Mouse (Mus musculus) liver, embryonic 16.5 days (tissue): Measurements from ENCODE around the gene Mdn1. TPM values are rescaled to one million over a fixed set of nuclear protein-coding genes. Genes with fewer than 3 reads are reported as not detected.

Experiments used
- ATAC-seq: fragments of 200-750 bp; cut with Nextera tagmentation; 2 replicates; pipeline ENCODE4 v1.8.0; 2017; ENCODE audit warnings: low read depth, mild to moderate bottlenecking, moderate number of reproducible peaks, moderate library complexity
- H3K27ac ChIP-seq: fragments of 300-500 bp; sonication (generic); 2 replicates; pipeline ENCODE4 v1.5.1; 2014; ENCODE audit warnings: mild to moderate bottlenecking, low read length
- H3K27me3 ChIP-seq: fragments of 300-500 bp; sonication (generic); 2 replicates; pipeline ENCODE4 v1.6.1; 2014; ENCODE audit warnings: low read depth, low read length, mixed read lengths; ENCODE audit not compliant: control insufficient read depth, insufficient read depth
- H3K36me3 ChIP-seq: fragments of 300-500 bp; sonication (generic); 2 replicates; pipeline ENCODE4 v1.6.1; 2014; ENCODE audit warnings: mild to moderate bottlenecking; ENCODE audit not compliant: control insufficient read depth, insufficient read depth
- H3K4me1 ChIP-seq: fragments of 300-500 bp; sonication (generic); 2 replicates; pipeline ENCODE4 v1.6.1; 2014; ENCODE audit warnings: low read depth, low read length, mixed read lengths; ENCODE audit not compliant: control insufficient read depth
- H3K4me2 ChIP-seq: fragments of 300-500 bp; sonication (generic); 2 replicates; pipeline ENCODE4 v1.6.1; 2014; ENCODE audit warnings: low read depth, low read length, mixed read lengths
- H3K4me3 ChIP-seq: fragments of 300-500 bp; sonication (generic); 2 replicates; pipeline ENCODE4 v1.5.1; 2014; ENCODE audit warnings: low read depth, mild to moderate bottlenecking, low read length
- H3K9ac ChIP-seq: fragments of 300-500 bp; sonication (generic); 2 replicates; pipeline ENCODE4 v1.6.1; 2014; ENCODE audit warnings: low read depth, low read length
- H3K9me3 ChIP-seq: fragments of 300-500 bp; sonication (generic); replicated peaks from 2 replicates; pipeline ENCODE4 v1.6.1; 2016; ENCODE audit warnings: low read length; ENCODE audit not compliant: control insufficient read depth
- WGBS: fragments of 180-500 bp; shearing (Covaris S2); extraction: QIAGEN DNeasy Blood & Tissue Kit; methylation state at CpG from one replicate; pipeline ENCODE4 v1.1.7; 2014; ENCODE audit not compliant: insufficient replicate concordance; 5-methylcytosine and 5-hydroxymethylcytosine counted together
- polyA plus RNA-seq: library from polyadenylated mRNA; unstranded; fragments of >200 nt; fragmentation: Nextera tagmentation; extraction: Ambion mirVana; gene quantifications from 2 replicates; pipeline ENCODE4 v1.2.1, GENCODE M21; 2015

The Mdn1 gene
- polyA plus RNA-seq, 1 experiment from 2014 or later = 3.1 TPM

- H3K4me1 ChIP-seq = no peaks in the 10 kb centered on the region
- no peak overlapping the region for H3K4me3 ChIP-seq
- H3K9me3 ChIP-seq = no peaks in the 10 kb centered on the region
- ATAC-seq = no peak
- no peak overlapping the region for H3K27ac ChIP-seq
- H3K9ac ChIP-seq = no peak overlapping the region
- H3K27me3 ChIP-seq = no peaks in the 10 kb centered on the region
- H3K36me3 ChIP-seq = peaks cover 6% of the 10 kb centered on the region
- H3K4me2 ChIP-seq = no peak overlapping the region
- 58% methylated on average over 2 of the region's 2 CpGs for WGBS
Observed at GRCm38 (mm10) chr4:32757430-32757829, 100.5 kb downstream of the Mdn1 start.

GRCm38 (mm10) chr4:32767471-32767870 lies 110.6 kb downstream of the Mdn1 start:
- Histone ChIP-seq H3K27me3 (no peaks in the 10 kb centered on the region), H3K4me3 (no peak overlapping the region), H3K4me2 (no peak overlapping the region), H3K4me1 (no peaks in the 10 kb centered on the region), H3K9me3 (no peaks in the 10 kb centered on the region), H3K9ac (no peak overlapping the region), H3K36me3 (peaks cover 12% of the 10 kb centered on the region), H3K27ac (no peak overlapping the region)
- ATAC-seq = no peak
- WGBS = 84% methylated on average over 7 of the region's 7 CpGs

GRCm38 (mm10) chr4:32768046-32768445 lies 111.1 kb downstream of the Mdn1 start:
- Histone ChIP-seq H3K4me1 (no peaks in the 10 kb centered on the region), H3K36me3 (peaks cover 12% of the 10 kb centered on the region), H3K27ac (no peak overlapping the region), H3K4me2 (no peak overlapping the region), H3K9ac (no peak overlapping the region), H3K9me3 (no peaks in the 10 kb centered on the region), H3K4me3 (no peak overlapping the region), H3K27me3 (no peaks in the 10 kb centered on the region)
- ATAC-seq = peak; percentile 39; the same call in 1 of the 2 replicates
- 50% methylated on average over 10 of the region's 10 CpGs for WGBS

- Histone ChIP-seq H3K36me3 (peaks cover 12% of the 10 kb centered on the region), H3K9ac (no peak overlapping the region), H3K9me3 (no peaks in the 10 kb centered on the region), H3K27me3 (no peaks in the 10 kb centered on the region), H3K4me3 (no peak overlapping the region), H3K4me1 (no peaks in the 10 kb centered on the region), H3K27ac (no peak overlapping the region), H3K4me2 (no peak overlapping the region)
- no peak for ATAC-seq
- WGBS = 81% methylated on average over 7 of the region's 7 CpGs
Observed at GRCm38 (mm10) chr4:32770284-32770810, 113.4 kb downstream of the Mdn1 start.

- Histone ChIP-seq H3K4me2 (no peak overlapping the region), H3K27me3 (no peaks in the 10 kb centered on the region), H3K9me3 (no peaks in the 10 kb centered on the region), H3K36me3 (no peaks in the 10 kb centered on the region), H3K9ac (no peak overlapping the region), H3K4me3 (no peak overlapping the region), H3K4me1 (no peaks in the 10 kb centered on the region), H3K27ac (no peak overlapping the region)
- no peak for ATAC-seq
- 51% methylated on average over 4 of the region's 4 CpGs for WGBS
Observed at GRCm38 (mm10) chr4:32779996-32780395, 123.1 kb downstream of the Mdn1 start.

GRCm38 (mm10) chr4:32787110-32787509 lies 130.2 kb downstream of the Mdn1 start:
- H3K9ac ChIP-seq = no peak overlapping the region
- no peak overlapping the region for H3K27ac ChIP-seq
- no peaks in the 10 kb centered on the region for H3K9me3 ChIP-seq
- no peaks in the 10 kb centered on the region for H3K36me3 ChIP-seq
- 63% methylated on average over 1 of the region's 1 CpGs for WGBS
- no peak for ATAC-seq
- no peaks in the 10 kb centered on the region for H3K27me3 ChIP-seq
- H3K4me1 ChIP-seq = no peaks in the 10 kb centered on the region
- no peak overlapping the region for H3K4me2 ChIP-seq
- H3K4me3 ChIP-seq = no peak overlapping the region

- H3K4me2 ChIP-seq = no peak overlapping the region
- H3K9me3 ChIP-seq = no peaks in the 10 kb centered on the region
- no peaks in the 10 kb centered on the region for H3K27me3 ChIP-seq
- no peak overlapping the region for H3K4me3 ChIP-seq
- H3K4me1 ChIP-seq = no peaks in the 10 kb centered on the region
- 61% methylated on average over 4 of the region's 4 CpGs for WGBS
- no peak overlapping the region for H3K27ac ChIP-seq
- no peak for ATAC-seq
- H3K36me3 ChIP-seq = no peaks in the 10 kb centered on the region
- H3K9ac ChIP-seq = no peak overlapping the region
Observed at GRCm38 (mm10) chr4:32789020-32789419, 132.1 kb downstream of the Mdn1 start.

GRCm38 (mm10) chr4:32798976-32799375 lies 142.1 kb downstream of the Mdn1 start:
- no peak for ATAC-seq
- Histone ChIP-seq H3K4me1 (peaks cover 5% of the 10 kb centered on the region), H3K27ac (no peak overlapping the region), H3K9me3 (no peaks in the 10 kb centered on the region), H3K4me3 (no peak overlapping the region), H3K36me3 (no peaks in the 10 kb centered on the region), H3K4me2 (no peak overlapping the region), H3K27me3 (no peaks in the 10 kb centered on the region), H3K9ac (no peak overlapping the region)
- WGBS = 84% methylated on average over 4 of the region's 4 CpGs

- Histone ChIP-seq H3K4me1 (peaks cover 5% of the 10 kb centered on the region), H3K4me3 (peak within 1 kb of the TSS; percentile 91), H3K36me3 (no peaks in the 10 kb centered on the region), H3K4me2 (peak within 1 kb of the TSS; percentile 67), H3K27me3 (no peaks in the 10 kb centered on the region), H3K9ac (peak within 1 kb of the TSS; percentile 90), H3K9me3 (no peaks in the 10 kb centered on the region), H3K27ac (peak within 1 kb of the TSS; percentile 99)
- under 1% methylated on average over 53 of the region's 53 CpGs for WGBS
- peak; percentile 94 for ATAC-seq
Observed at GRCm38 (mm10) chr4:32799966-32800576, 143.2 kb downstream of the Mdn1 start, which contains the start of gene Lyrm2. Gene Lyrm2, plus strand, starts transcription at chr4:32800253.
